In the genomic region with DNA sequence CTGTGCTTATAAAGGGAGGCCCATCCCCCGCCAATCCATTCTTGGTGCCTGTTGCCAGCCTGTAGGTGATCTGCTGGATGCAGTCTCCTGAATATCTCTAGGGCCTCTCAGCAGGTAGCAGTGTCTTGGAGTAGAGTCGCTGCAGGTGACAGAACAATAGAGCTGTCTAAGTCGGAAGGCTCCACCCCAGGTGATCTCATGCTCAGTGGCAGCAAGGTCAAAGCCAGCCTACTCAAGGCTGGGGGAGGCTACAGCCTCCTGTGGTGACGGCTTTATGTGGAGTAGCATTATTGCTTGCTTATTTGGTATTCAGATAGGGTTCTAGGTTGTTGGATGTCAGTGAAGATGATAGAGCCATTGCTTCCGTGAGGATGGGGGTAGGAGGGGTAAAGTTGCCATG, we compare ENCODE assay signal across 18 mouse cellular contexts.
"Had no signal": no experiment of that assay in that cellular context is flagged by ENCODE, and none has a peak within 500 bp of the region (broad histone marks: within the 10 kb centered on the region; RNA-seq: fewer than 3 reads in every experiment).

No protein-coding gene starts in this region.

- H3K9ac ChIP-seq: limb, embryonic 12.5 days; limb, embryonic 15.5 days; liver, embryonic 12.5 days; liver, embryonic 15.5 days; lung, embryonic 15.5 days had no signal

- H3K4me3 ChIP-seq: limb, embryonic 12.5 days; limb, embryonic 15.5 days; liver, embryonic 12.5 days; liver, embryonic 15.5 days; lung, embryonic 15.5 days had no signal

- H3K36me3 ChIP-seq: limb, embryonic 15.5 days; lung, embryonic 15.5 days had no signal

- H3K4me2 ChIP-seq: limb, embryonic 12.5 days; limb, embryonic 15.5 days; liver, embryonic 12.5 days; liver, embryonic 15.5 days; lung, embryonic 15.5 days; midbrain, embryonic 11.5 days had no signal

- ATAC-seq: liver, embryonic 12.5 days had no signal

- H3K9me3 ChIP-seq: limb, embryonic 12.5 days; limb, embryonic 15.5 days; liver, embryonic 12.5 days; liver, embryonic 15.5 days; lung, embryonic 15.5 days had no signal

- H3K27me3 ChIP-seq: limb, embryonic 12.5 days; limb, embryonic 15.5 days; liver, embryonic 12.5 days; liver, embryonic 15.5 days; lung, embryonic 15.5 days had no signal

- DNase-seq: left cerebral cortex, postnatal 4 days; lung, adult 18-20 months; lung, postnatal 10 days; lung, postnatal 36 days; midbrain, embryonic 14.5 days; right cerebral cortex, adult 18-20 months; right cerebral cortex, postnatal 14 days; right cerebral cortex, postnatal 4 days; thymus, adult 2 months; thymus, postnatal 14 days; thymus, postnatal 4 days had no signal

- H3K27ac ChIP-seq: kidney, postnatal 0 days; limb, embryonic 12.5 days; limb, embryonic 15.5 days; liver, embryonic 12.5 days; liver, embryonic 15.5 days; lung, embryonic 15.5 days had no signal

- H3K4me1 ChIP-seq: limb, embryonic 15.5 days had no signal
